Mouse (Mus musculus) bone marrow macrophage, adult 2 months (primary cell): ENCODE results near the gene Ccr10.

Experiments used
- CTCF ChIP-seq: IDR thresholded peaks from 2 replicates; pipeline ENCODE4 v1.5.1; 2012; ENCODE audit warnings: low read depth, mild to moderate bottlenecking, low read length, moderate library complexity
- POLR2A ChIP-seq: IDR thresholded peaks from 2 replicates; pipeline ENCODE4 v1.6.1; 2012; ENCODE audit warnings: mild to moderate bottlenecking, low read depth, low read length, borderline replicate concordance

- TF ChIP-seq CTCF (no peak), POLR2A (no peak)
These were observed 10.9 kb downstream of the Ccr10 start for GRCm38 (mm10) chr11:101164351-101164665.
